25 mouse cellular contexts compared by ENCODE assay signal in the genomic region with DNA sequence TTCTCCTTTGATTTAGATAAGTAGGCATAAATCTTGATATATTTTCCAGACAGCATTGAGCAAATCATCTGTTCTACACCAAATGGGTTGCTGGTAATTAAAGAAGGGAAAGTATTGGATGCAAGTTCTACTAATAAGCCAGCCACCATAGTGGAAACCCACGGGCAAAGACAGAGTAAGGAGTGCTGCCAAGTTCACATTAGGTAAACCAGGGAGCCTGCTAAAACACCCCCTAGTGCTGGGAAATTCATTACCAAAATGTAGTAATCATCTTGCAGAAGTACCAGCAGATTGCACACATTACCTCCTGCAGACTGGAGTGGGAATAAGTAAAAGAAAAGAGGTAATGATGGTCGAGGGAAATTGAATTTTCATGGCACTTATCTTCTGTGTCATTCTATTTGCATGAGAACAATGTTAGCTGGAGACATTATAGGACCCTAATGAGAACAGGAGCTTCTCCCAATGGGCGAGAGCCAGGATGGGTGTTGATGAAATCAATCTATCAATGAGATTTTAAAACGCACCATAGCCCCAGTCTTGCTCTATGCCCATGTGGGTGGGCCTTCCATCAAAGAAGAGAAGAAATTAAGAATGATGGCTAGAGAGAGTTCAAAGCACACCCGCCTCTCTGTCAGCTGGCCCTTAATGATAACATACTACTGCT.
A peak's percentile ranks its signal among the peaks of the same experiment; 100 is the strongest.
DNase-seq lines count a peak whose midpoint lies in the region; ATAC-seq and TF ChIP-seq lines count a peak whose summit lies in the region.
"Had no signal": no experiment of that assay in that cellular context is flagged by ENCODE, and none has a peak within 500 bp of the region (broad histone marks: within the 10 kb centered on the region; RNA-seq: fewer than 3 reads in every experiment).

No protein-coding gene starts in this region.

- DNase-seq in hindbrain, embryonic 11.5 days (ENCODE audit: low spot score), result no peak
- no peak for DNase-seq in hindbrain, embryonic 10.5 days (ENCODE audit: low spot score)
- DNase-seq in brain, embryonic 14.5 days (ENCODE audit: low read depth), result peak; percentile 80
- no peak for DNase-seq in thymus, postnatal 0 days (ENCODE audit: low spot score)
- no peak for DNase-seq in urinary bladder, postnatal 10 days (ENCODE audit: low spot score)
- no peak for DNase-seq in natural killer cell, adult 2 months (ENCODE audit: low spot score in 2 of 2)
- DNase-seq: cerebellum, adult 2 months; cerebellum, postnatal 36 days; embryo, embryonic 11 days; heart, adult 11 months; heart, postnatal 10 days; kidney, postnatal 25 days; lung, adult 18-20 months; lung, postnatal 10 days; midbrain, embryonic 14.5 days; thymus, adult 2 months had no signal

- no peak overlapping the region for H3K9ac ChIP-seq in hindbrain, embryonic 11.5 days (ENCODE audit: low read depth, low read length)
- no peak overlapping the region for H3K9ac ChIP-seq in forebrain, embryonic 15.5 days (replicated peaks)
- H3K9ac ChIP-seq in hindbrain, embryonic 16.5 days (ENCODE audit: low read depth, low read length), result no peak overlapping the region
- H3K9ac ChIP-seq: embryonic facial prominence, embryonic 13.5 days; limb, embryonic 13.5 days; liver, embryonic 12.5 days had no signal

- no peak overlapping the region for H3K4me2 ChIP-seq in hindbrain, embryonic 11.5 days (replicated peaks; ENCODE audit: low read depth, low read length)
- H3K4me2 ChIP-seq in forebrain, embryonic 15.5 days (replicated peaks), result no peak overlapping the region
- H3K4me2 ChIP-seq in hindbrain, embryonic 16.5 days (ENCODE audit: low read length), result no peak overlapping the region
- H3K4me2 ChIP-seq: embryonic facial prominence, embryonic 13.5 days; heart, embryonic 11.5 days; limb, embryonic 13.5 days; liver, embryonic 12.5 days had no signal

- no peaks in the 10 kb centered on the region for H3K27me3 ChIP-seq in hindbrain, embryonic 11.5 days (ENCODE audit: control insufficient read depth, insufficient read depth, low read length)
- no peaks in the 10 kb centered on the region for H3K27me3 ChIP-seq in hindbrain, embryonic 10.5 days (ENCODE audit: insufficient read depth, poor library complexity, severe bottlenecking)
- H3K27me3 ChIP-seq in forebrain, embryonic 15.5 days, result no peaks in the 10 kb centered on the region
- H3K27me3 ChIP-seq in hindbrain, embryonic 16.5 days (replicated peaks; ENCODE audit: control insufficient read depth, insufficient read depth, low read length), result no peaks in the 10 kb centered on the region
- H3K27me3 ChIP-seq: embryonic facial prominence, embryonic 13.5 days; limb, embryonic 13.5 days; liver, embryonic 12.5 days had no signal

- ATAC-seq in hindbrain, embryonic 11.5 days (ENCODE audit: low FRiP score), result peak; percentile 84
- ATAC-seq in forebrain, embryonic 15.5 days (replicated peaks), result peak; percentile 53; the same call in 1 of the 2 replicates
- ATAC-seq in hindbrain, embryonic 16.5 days, result peak; percentile 63
- ATAC-seq: intestine, postnatal 0 days; liver, embryonic 12.5 days had no signal

- 46% methylated on average over 5 of the region's 5 CpGs for WGBS in hindbrain, embryonic 11.5 days
- 55% methylated on average over 5 of the region's 5 CpGs for WGBS in hindbrain, embryonic 10.5 days
- WGBS in forebrain, embryonic 15.5 days, result 38% methylated on average over 5 of the region's 5 CpGs
- 17% methylated on average over 5 of the region's 5 CpGs for WGBS in hindbrain, embryonic 16.5 days

- TF ChIP-seq CTCF in brain, embryonic 14.5 days (IDR thresholded peaks at IDR 0.05; ENCODE audit: borderline replicate concordance, extremely low read depth, insufficient read depth, insufficient read length), result no peak

- H3K4me3 ChIP-seq in hindbrain, embryonic 11.5 days (ENCODE audit: low read depth, low read length), result no peak overlapping the region
- H3K4me3 ChIP-seq in hindbrain, embryonic 10.5 days, result no peak overlapping the region
- no peak overlapping the region for H3K4me3 ChIP-seq in forebrain, embryonic 15.5 days
- no peak overlapping the region for H3K4me3 ChIP-seq in hindbrain, embryonic 16.5 days (ENCODE audit: low read length)
- H3K4me3 ChIP-seq: embryonic facial prominence, embryonic 13.5 days; erythroblast, embryonic 14.5 days; limb, embryonic 13.5 days; liver, embryonic 12.5 days had no signal

- no peaks in the 10 kb centered on the region for H3K36me3 ChIP-seq in hindbrain, embryonic 11.5 days (ENCODE audit: control insufficient read depth, insufficient read depth, low read length)
- no peaks in the 10 kb centered on the region for H3K36me3 ChIP-seq in hindbrain, embryonic 10.5 days
- H3K36me3 ChIP-seq in forebrain, embryonic 15.5 days, result no peaks in the 10 kb centered on the region
- no peaks in the 10 kb centered on the region for H3K36me3 ChIP-seq in hindbrain, embryonic 16.5 days (ENCODE audit: control insufficient read depth, insufficient read depth, low read length)
- H3K36me3 ChIP-seq: embryonic facial prominence, embryonic 13.5 days; limb, embryonic 13.5 days; liver, embryonic 12.5 days had no signal

- no peak overlapping the region; the same call in 1 of the 2 replicates for H3K27ac ChIP-seq in hindbrain, embryonic 11.5 days (ENCODE audit: low read depth, low read length)
- H3K27ac ChIP-seq in hindbrain, embryonic 10.5 days, result no peak overlapping the region
- no peak overlapping the region for H3K27ac ChIP-seq in forebrain, embryonic 15.5 days (replicated peaks)
- H3K27ac ChIP-seq in hindbrain, embryonic 16.5 days (ENCODE audit: low read depth, low read length), result no peak overlapping the region
- H3K27ac ChIP-seq: embryonic facial prominence, embryonic 13.5 days; limb, embryonic 13.5 days; liver, embryonic 12.5 days; stomach, postnatal 0 days had no signal

- no peak for TF ChIP-seq POLR2A in brain, embryonic 14.5 days (IDR thresholded peaks at IDR 0.05; ENCODE audit: borderline replicate concordance, extremely low read depth, insufficient read depth, insufficient read length, poor library complexity, severe bottlenecking)

- H3K9me3 ChIP-seq in hindbrain, embryonic 11.5 days (ENCODE audit: control insufficient read depth, low read length), result no peaks in the 10 kb centered on the region
- H3K9me3 ChIP-seq in hindbrain, embryonic 10.5 days, result no peaks in the 10 kb centered on the region
- no peaks in the 10 kb centered on the region for H3K9me3 ChIP-seq in forebrain, embryonic 15.5 days
- no peaks in the 10 kb centered on the region for H3K9me3 ChIP-seq in hindbrain, embryonic 16.5 days (ENCODE audit: control insufficient read depth, low read length)
- H3K9me3 ChIP-seq: embryonic facial prominence, embryonic 13.5 days; limb, embryonic 13.5 days; liver, embryonic 12.5 days had no signal

- no peaks in the 10 kb centered on the region for H3K4me1 ChIP-seq in hindbrain, embryonic 11.5 days (replicated peaks; ENCODE audit: control insufficient read depth, insufficient read depth, low read length)
- peaks cover 8% of the 10 kb centered on the region for H3K4me1 ChIP-seq in hindbrain, embryonic 10.5 days (replicated peaks)
- peaks cover 15% of the 10 kb centered on the region for H3K4me1 ChIP-seq in forebrain, embryonic 15.5 days
- 0 out of 2 replicates have a peak, but pooled peaks cover 3% of the 10 kb centered on the region for H3K4me1 ChIP-seq in hindbrain, embryonic 16.5 days (ENCODE audit: control insufficient read depth, insufficient read depth, low read depth, low read length)
- H3K4me1 ChIP-seq: embryonic facial prominence, embryonic 13.5 days; limb, embryonic 13.5 days; liver, embryonic 12.5 days had no signal
